7 mouse cellular contexts compared by ENCODE assay signal in the genomic region with DNA sequence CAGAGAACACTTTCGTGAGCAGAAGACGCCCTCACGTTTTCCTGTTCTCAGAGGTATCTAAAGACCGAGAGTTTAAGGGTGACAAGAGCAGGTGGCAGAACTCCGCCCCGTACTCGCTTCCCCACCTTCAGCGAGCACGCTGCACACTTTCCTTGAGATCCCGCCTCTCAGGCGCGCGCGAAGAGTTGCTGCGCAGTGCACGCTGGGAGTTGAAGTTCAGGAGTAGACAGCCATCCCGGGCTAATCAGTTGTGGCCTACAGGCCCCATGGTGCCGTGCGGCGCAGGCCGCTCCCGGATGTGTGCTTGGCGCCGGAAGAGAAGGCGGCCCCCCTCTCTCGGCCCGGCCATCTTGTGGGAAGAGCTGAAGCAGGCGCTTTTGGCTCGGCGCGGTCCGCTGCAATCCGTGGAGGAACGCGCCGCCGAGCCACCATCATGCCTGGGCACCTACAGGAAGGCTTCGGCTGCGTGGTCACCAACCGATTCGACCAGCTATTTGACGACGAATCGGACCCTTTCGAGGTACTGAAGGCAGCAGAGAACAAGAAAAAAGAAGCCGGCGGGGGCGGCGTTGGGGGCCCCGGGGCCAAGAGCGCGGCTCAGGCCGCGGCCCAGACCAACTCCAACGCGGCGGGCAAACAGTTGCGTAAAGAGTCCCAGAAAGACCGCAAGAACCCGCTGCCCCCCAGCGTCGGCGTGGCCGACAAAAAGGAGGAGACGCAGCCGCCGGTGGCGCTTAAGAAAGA. TPM values are rescaled to one million over a fixed set of nuclear protein-coding genes. Genes with fewer than 3 reads are reported as not detected.
A peak's percentile ranks its signal among the peaks of the same experiment; 100 is the strongest.
DNase-seq lines count a peak whose midpoint lies in the region; ATAC-seq lines count a peak whose summit lies in the region.

No protein-coding gene starts in this region.

- no peaks in the 10 kb centered on the region for H3K36me3 ChIP-seq in intestine, embryonic 15.5 days
- peaks cover 14% of the 10 kb centered on the region for H3K36me3 ChIP-seq in midbrain, embryonic 10.5 days

- intact Hi-C loops in gastrocnemius, postnatal 36 days (cut with DNase I), result loop anchor here (2.0 to 5.0 kb wide), 2 partner anchors 38 to 310 kb away; no protein-coding TSS in a partner anchor
- intact Hi-C loops in left cerebral cortex, postnatal 25 days (cut with DNase I), result loop anchor here (1.0 to 5.0 kb wide), 3 partner anchors 39 to 96 kb away; no protein-coding TSS in a partner anchor

- H3K4me2 ChIP-seq in intestine, embryonic 15.5 days (replicated peaks), result peak overlapping the region; percentile 73

- H3K9ac ChIP-seq in intestine, embryonic 15.5 days, result peak overlapping the region; percentile 99

- ATAC-seq in intestine, embryonic 15.5 days, result peak; percentile 99

- H3K27me3 ChIP-seq in intestine, embryonic 15.5 days (replicated peaks), result no peaks in the 10 kb centered on the region
- no peaks in the 10 kb centered on the region for H3K27me3 ChIP-seq in midbrain, embryonic 10.5 days (ENCODE audit: low read depth, poor library complexity, severe bottlenecking)

- no peaks in the 10 kb centered on the region for H3K9me3 ChIP-seq in intestine, embryonic 15.5 days
- no peaks in the 10 kb centered on the region for H3K9me3 ChIP-seq in midbrain, embryonic 10.5 days (replicated peaks)

- H3K4me3 ChIP-seq in intestine, embryonic 15.5 days (replicated peaks), result peak overlapping the region; percentile 97
- peak overlapping the region; percentile 100 for H3K4me3 ChIP-seq in midbrain, embryonic 10.5 days

- peak; percentile 97 for DNase-seq in adrenal gland, adult 2 months
- DNase-seq in embryo, embryonic 11.5 days (ENCODE audit: low read depth, low spot score), result peak; percentile 93
- DNase-seq in gastrocnemius, postnatal 36 days, result peak; percentile 89 to 91
- peak; percentile 97 to 99 for DNase-seq in left cerebral cortex, postnatal 25 days (ENCODE audit: low spot score in 2 of 2)
- DNase-seq in midbrain, embryonic 10.5 days (ENCODE audit: low spot score), result peak; percentile 94
- DNase-seq in right cerebral cortex, postnatal 4 days, result peak; percentile 88

- WGBS in intestine, embryonic 15.5 days, result under 1% methylated on average over 68 of the region's 68 CpGs
- WGBS in midbrain, embryonic 10.5 days, result under 1% methylated on average over 68 of the region's 68 CpGs

- no peaks in the 10 kb centered on the region for H3K4me1 ChIP-seq in intestine, embryonic 15.5 days (replicated peaks)
- peaks cover 22% of the 10 kb centered on the region for H3K4me1 ChIP-seq in midbrain, embryonic 10.5 days

- peak overlapping the region; percentile 86 for H3K27ac ChIP-seq in intestine, embryonic 15.5 days
- peak overlapping the region; percentile 98 for H3K27ac ChIP-seq in midbrain, embryonic 10.5 days (replicated peaks)

RNA-seq across cellular contexts. Expression of a gene that starts 28.9 kb away (rescaled TPM):
- 100 to 1,000 TPM; 283 to 345 TPM for total RNA-seq in adrenal gland, adult 2 months (2021)
- polyA plus RNA-seq in adrenal gland, adult 2 months (2012; rRNA removed), result 22.1 and 46.7 TPM in 2 replicates
- 100 to 1,000 TPM; 255 to 326 TPM for total RNA-seq in gastrocnemius, postnatal 36 days (2021)
- polyA plus RNA-seq in intestine, embryonic 15.5 days (2015; fragmentation: Nextera tagmentation; extraction: Ambion mirVana), result 392 and 427 TPM in 2 replicates
- 100 to 1,000 TPM; 189 to 207 TPM for total RNA-seq in left cerebral cortex, postnatal 25 days (2021)
- 427 and 470 TPM in 2 replicates for polyA plus RNA-seq in midbrain, embryonic 10.5 days (2016; fragmentation: Nextera tagmentation; extraction: Ambion mirVana)

Comparison
In these comparisons a context has a peak if more than half of its experiments do, and no peak if none do; other contexts are left out.
1. Peak in every context shown above with its lines: DNase-seq, ATAC-seq, H3K4me3 ChIP-seq and H3K27ac ChIP-seq.